Mouse (Mus musculus): ENCODE data around the gene Baz2b. TPM values are rescaled to one million over a fixed set of nuclear protein-coding genes. Genes with fewer than 3 reads are reported as not detected.

Baz2b gene
- 100 to 1,000 TPM; 411 to 897 (median 475) TPM for total RNA-seq (2018; cell fraction: chromatin; rRNA removed)
- total RNA-seq (2018; cell fraction: cytosol; rRNA removed) = 10 to 100 TPM; 36.5 to 69.0 (median 50.0) TPM
- total RNA-seq (2018; cell fraction: nucleus; rRNA removed) = 100 to 1,000 TPM; 161 to 515 (median 250) TPM
- polyA plus RNA-seq (2018) = 22.8 to 37.7 TPM (median 32.3 TPM) in 3 replicates

DNA sequence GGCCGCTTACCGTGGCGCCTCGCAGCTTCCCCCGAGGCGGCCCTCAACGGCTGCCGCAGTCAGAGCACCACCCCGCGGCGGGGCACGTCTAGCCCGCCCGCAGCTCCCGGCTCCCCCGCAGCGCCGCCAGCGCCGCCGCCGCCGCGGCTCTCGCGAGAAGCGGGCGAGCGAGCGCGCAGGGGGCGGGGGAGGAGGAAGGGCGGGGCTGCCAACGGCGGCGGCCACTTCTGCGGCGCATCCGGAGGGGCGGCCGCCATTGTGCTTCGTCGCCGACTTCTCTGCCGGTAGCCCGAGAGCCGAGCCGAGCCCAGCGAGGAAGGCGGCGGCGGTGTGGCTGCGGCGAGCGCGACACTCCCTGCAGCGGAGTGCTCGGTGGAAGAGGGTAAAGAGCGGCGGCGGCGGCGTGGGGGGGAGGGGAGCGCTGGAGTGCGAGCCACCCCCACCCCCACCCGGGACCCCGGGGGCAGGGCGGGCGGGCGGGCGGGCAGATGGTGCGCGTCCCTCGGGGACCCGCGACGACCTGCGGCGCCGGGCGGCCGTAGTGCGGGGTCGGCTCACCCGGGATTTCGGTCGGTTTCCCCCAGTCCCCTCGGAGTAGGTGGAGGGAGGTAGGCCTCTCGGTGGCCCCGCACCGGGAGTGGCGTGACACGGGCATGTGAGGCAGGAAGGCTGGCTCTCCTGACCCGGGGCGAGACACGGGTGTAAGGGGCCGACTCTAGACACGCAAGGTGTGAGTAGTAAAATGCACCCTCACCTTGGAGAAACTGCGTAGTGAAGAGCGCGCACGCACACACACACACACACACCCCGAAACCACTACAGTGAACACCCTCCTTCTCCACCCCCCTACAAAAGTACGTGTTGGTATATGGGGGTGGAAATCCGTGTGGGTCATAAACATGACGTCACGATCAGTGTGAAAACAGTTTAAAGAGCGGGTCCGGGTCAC, at the start of gene Baz2b, which contains the start of gene March7:
Gene Baz2b, minus strand, starts transcription at position 137 of the 949 bp plus-strand sequence.
Gene March7, plus strand, starts transcription at position 185 of the 949 bp plus-strand sequence.
- WGBS (ENCODE audit: missing documents) = under 1% methylated on average over 82 of the region's 109 CpGs
- peak within 1 kb of the TSS; percentile 83 for H3K4me3 ChIP-seq (ENCODE audit: inconsistent target)
- peak within 1 kb of the TSS; percentile 67 for H3K27ac ChIP-seq
- H3K79me2 ChIP-seq (ENCODE audit: inconsistent target) = peaks cover 65% of the 10 kb centered on the region
- no peaks in the 10 kb centered on the region for H3K36me3 ChIP-seq (ENCODE audit: inconsistent target)

GRCm38 (mm10) chr2:60259186-60259585, 49.5 kb upstream of the Baz2b start:
- Histone ChIP-seq H3K27ac (no peak overlapping the region), H3K36me3 (ENCODE audit: inconsistent target) (peaks cover 3% of the 10 kb centered on the region; the same call in 1 of the 2 replicates), H3K79me2 (ENCODE audit: inconsistent target) (no peaks in the 10 kb centered on the region), H3K4me3 (ENCODE audit: inconsistent target) (no peak overlapping the region)
- WGBS (ENCODE audit: missing documents) = 92% methylated on average over 5 of the region's 5 CpGs

- Histone ChIP-seq H3K27ac (no peak overlapping the region), H3K36me3 (ENCODE audit: inconsistent target) (peaks cover 10% of the 10 kb centered on the region; the same call in 1 of the 2 replicates), H3K79me2 (ENCODE audit: inconsistent target) (no peaks in the 10 kb centered on the region), H3K4me3 (ENCODE audit: inconsistent target) (no peak overlapping the region)
- 71% methylated on average over 1 of the region's 2 CpGs for WGBS (ENCODE audit: missing documents)
These were observed 47.1 kb upstream of the Baz2b start for GRCm38 (mm10) chr2:60256751-60257150.

DNA sequence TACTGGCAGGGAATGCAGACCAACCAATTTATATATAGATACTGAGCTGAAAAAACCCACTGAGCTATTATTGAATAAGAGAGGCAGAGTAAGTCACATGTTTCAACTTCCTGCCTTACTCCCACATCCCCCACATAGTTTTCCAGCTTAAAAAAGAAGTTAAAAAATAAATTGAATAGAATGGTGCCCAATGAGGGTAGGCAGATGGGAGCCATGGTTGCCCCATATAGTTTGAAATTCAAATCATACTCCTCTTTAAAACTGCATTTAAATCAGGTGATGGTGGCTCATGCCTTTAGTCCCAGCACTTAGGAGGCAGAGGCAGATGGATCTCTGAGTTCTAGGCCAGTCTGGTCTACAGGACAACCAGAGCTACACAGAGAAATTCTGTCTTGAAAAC, 43.9 kb upstream of the Baz2b start:
- no peak overlapping the region for H3K27ac ChIP-seq
- no peak overlapping the region for H3K4me3 ChIP-seq (ENCODE audit: inconsistent target)
- no peaks in the 10 kb centered on the region for H3K79me2 ChIP-seq (ENCODE audit: inconsistent target)
- H3K36me3 ChIP-seq (ENCODE audit: inconsistent target) = peaks cover 24% of the 10 kb centered on the region; the same call in 1 of the 2 replicates

GRCm38 (mm10) chr2:60252782-60253181, 43.1 kb upstream of the Baz2b start:
- no peak overlapping the region for H3K27ac ChIP-seq
- peaks cover 24% of the 10 kb centered on the region; the same call in 1 of the 2 replicates for H3K36me3 ChIP-seq (ENCODE audit: inconsistent target)
- H3K79me2 ChIP-seq (ENCODE audit: inconsistent target) = no peaks in the 10 kb centered on the region
- WGBS (ENCODE audit: missing documents) = 95% methylated on average over 4 of the region's 4 CpGs
- no peak overlapping the region for H3K4me3 ChIP-seq (ENCODE audit: inconsistent target)

DNA sequence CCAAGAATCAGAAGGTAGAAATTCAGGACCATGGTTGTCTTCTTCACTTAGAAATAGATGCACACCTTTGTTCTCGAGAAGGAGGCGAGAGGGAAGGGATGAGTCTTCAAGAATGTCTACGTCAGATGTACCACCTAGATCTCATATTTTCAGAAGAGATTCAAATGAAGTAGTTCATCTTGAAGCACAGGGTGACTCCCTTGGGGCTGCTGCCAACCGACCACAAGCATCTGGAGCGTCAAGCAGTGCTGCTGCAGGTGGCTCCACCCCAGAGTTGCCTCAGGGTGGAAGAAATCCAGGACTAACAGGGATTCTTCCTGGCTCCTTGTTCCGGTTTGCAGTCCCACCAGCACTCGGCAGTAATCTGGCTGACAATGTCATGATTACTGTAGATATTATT, 24.9 kb upstream of the Baz2b start:
- 93% methylated on average over 7 of the region's 7 CpGs for WGBS (ENCODE audit: missing documents)
- Histone ChIP-seq H3K79me2 (ENCODE audit: inconsistent target) (peaks cover 59% of the 10 kb centered on the region), H3K36me3 (ENCODE audit: inconsistent target) (peaks cover 92% of the 10 kb centered on the region), H3K27ac (no peak overlapping the region), H3K4me3 (ENCODE audit: inconsistent target) (no peak overlapping the region)

DNA sequence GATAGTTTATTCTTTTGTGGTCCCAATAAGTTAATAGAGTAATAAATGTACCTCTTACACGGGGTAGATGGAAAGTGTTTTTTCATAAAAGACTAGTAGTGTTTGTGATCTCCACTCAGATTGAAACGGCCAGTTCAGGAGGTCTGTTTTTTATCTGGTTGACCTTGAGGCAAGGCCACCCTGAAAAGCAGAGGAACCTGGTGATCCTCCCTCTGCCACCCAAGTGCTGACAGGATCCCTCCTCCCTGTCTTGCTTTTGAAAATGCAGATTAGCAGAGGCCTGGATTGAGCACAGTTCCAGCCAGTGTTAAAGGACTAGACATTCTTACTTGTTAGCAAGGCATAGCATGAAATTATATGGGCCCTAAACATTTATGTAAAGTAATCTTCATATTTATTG, 23.5 kb upstream of the Baz2b start:
- WGBS (ENCODE audit: missing documents) = 86% methylated on average over 2 of the region's 2 CpGs
- no peak overlapping the region for H3K27ac ChIP-seq
- peaks cover 82% of the 10 kb centered on the region for H3K36me3 ChIP-seq (ENCODE audit: inconsistent target)
- H3K79me2 ChIP-seq (ENCODE audit: inconsistent target) = peaks cover 72% of the 10 kb centered on the region
- no peak overlapping the region for H3K4me3 ChIP-seq (ENCODE audit: inconsistent target)

GRCm38 (mm10) chr2:60230361-60230760, 20.7 kb upstream of the Baz2b start:
- WGBS (ENCODE audit: missing documents) = 84% methylated on average over 2 of the region's 2 CpGs
- peaks cover 54% of the 10 kb centered on the region for H3K36me3 ChIP-seq (ENCODE audit: inconsistent target)
- H3K79me2 ChIP-seq (ENCODE audit: inconsistent target) = peaks cover 96% of the 10 kb centered on the region
- H3K27ac ChIP-seq = no peak overlapping the region
- no peak overlapping the region for H3K4me3 ChIP-seq (ENCODE audit: inconsistent target)

DNA sequence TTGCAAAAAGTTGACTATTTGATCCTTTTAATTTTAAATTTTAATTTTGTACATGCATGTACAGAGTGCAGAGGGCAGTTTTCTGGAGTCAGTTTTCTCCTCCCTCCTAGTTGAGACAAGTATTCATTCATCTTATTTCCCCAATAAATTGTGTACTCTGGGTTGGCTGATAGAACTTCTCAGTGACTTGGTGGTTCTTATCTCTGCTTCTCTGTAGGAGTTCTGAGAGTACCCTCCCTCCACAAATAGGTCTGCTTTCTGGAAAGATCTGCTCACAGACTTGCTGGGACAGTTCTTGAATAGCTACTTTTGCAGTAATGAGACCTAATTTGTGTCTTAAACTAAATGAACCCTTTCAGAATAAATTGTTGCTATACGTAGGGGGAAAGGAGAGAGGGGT, 18.8 kb upstream of the Baz2b start:
- peaks cover 37% of the 10 kb centered on the region; the same call in 1 of the 2 replicates for H3K36me3 ChIP-seq (ENCODE audit: inconsistent target)
- 100% methylated on average over 1 of the region's 1 CpGs for WGBS (ENCODE audit: missing documents)
- H3K4me3 ChIP-seq (ENCODE audit: inconsistent target) = no peak overlapping the region
- no peak overlapping the region for H3K27ac ChIP-seq
- H3K79me2 ChIP-seq (ENCODE audit: inconsistent target) = peaks cover 100% of the 10 kb centered on the region

GRCm38 (mm10) chr2:60223489-60223888, 13.8 kb upstream of the Baz2b start:
- no peaks in the 10 kb centered on the region for H3K36me3 ChIP-seq (ENCODE audit: inconsistent target)
- no peak overlapping the region for H3K27ac ChIP-seq
- 33% methylated on average over 1 of the region's 1 CpGs for WGBS (ENCODE audit: missing documents)
- no peak overlapping the region for H3K4me3 ChIP-seq (ENCODE audit: inconsistent target)
- H3K79me2 ChIP-seq (ENCODE audit: inconsistent target) = peaks cover 100% of the 10 kb centered on the region

DNA sequence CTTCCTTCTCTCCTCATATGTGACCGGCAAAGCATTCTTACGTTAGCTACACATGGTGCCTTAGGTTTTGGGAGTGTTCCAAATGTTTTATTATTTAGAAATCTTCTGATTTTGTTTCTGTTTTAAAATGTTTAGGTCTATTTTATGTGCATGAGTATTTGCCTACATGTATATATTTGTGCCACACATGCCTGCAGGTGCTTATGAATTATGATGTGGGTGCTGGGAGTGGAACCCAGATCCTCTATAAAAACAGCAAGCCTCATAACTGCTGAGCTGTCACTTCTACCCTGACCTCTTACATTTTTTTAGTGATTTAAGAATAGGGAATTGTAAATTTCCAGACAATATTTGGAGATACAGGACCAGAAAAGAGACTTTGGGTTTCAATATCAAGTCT, 12.3 kb upstream of the Baz2b start:
- Histone ChIP-seq H3K79me2 (ENCODE audit: inconsistent target) (peaks cover 100% of the 10 kb centered on the region), H3K4me3 (ENCODE audit: inconsistent target) (no peak overlapping the region), H3K27ac (no peak overlapping the region), H3K36me3 (ENCODE audit: inconsistent target) (no peaks in the 10 kb centered on the region)
- WGBS (ENCODE audit: missing documents) = 95% methylated on average over 2 of the region's 2 CpGs

GRCm38 (mm10) chr2:60221236-60221635, 11.6 kb upstream of the Baz2b start:
- 94% methylated on average over 6 of the region's 6 CpGs for WGBS (ENCODE audit: missing documents)
- Histone ChIP-seq H3K36me3 (ENCODE audit: inconsistent target) (no peaks in the 10 kb centered on the region), H3K4me3 (ENCODE audit: inconsistent target) (no peak overlapping the region), H3K27ac (no peak overlapping the region), H3K79me2 (ENCODE audit: inconsistent target) (peaks cover 100% of the 10 kb centered on the region)

DNA sequence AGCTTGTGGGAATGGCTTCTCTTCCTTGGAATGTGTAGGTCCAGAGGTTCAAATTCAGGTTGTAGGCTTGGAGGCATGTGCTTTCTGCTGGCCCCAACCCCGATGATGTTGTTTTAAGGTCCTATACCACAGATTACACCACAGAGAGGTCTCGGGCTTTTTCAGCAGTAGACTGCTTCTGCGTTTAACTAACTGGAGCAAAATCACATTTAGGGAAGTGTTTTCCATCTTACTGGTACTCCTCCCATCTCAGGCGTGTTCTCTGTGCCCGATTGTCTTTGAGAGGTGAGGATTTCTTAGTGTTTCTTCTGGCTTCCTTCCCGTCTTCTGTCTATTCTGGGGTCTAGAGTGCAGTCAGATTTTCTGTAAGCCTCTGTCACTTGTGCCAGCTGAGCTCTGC, 8.0 kb upstream of the Baz2b start:
- Histone ChIP-seq H3K36me3 (ENCODE audit: inconsistent target) (no peaks in the 10 kb centered on the region), H3K4me3 (ENCODE audit: inconsistent target) (no peak overlapping the region), H3K79me2 (ENCODE audit: inconsistent target) (peaks cover 100% of the 10 kb centered on the region), H3K27ac (no peak overlapping the region)
- WGBS (ENCODE audit: missing documents) = 34% methylated on average over 6 of the region's 6 CpGs

DNA sequence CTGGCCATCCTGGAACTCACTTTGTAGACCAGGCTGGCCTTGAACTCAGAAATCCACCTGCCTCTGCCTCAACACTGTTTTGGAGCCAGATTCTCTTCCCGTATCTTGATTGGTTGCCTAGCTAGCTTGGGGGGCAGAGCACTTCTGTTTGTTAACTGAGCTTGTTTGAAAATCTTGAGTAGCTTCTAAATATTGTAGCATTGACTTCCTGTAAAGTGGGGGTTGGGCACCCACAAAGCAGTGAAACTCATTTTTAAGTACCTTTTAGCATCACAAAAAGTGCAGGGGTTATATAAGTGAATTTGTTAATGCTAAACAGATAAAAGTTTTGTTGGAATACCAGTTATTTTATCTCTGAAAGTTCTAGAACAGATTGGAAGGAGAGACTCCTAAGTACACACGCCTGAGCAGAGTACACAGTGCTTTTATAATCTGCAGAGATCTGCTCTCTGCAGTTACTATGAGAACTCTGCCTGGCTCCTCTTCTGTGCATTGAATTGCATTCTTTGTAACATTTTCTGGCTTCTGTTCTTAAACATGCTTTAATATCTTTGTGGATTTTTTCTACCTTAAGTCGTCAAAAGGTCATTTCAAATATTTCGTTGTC, 7.0 kb upstream of the Baz2b start:
- Histone ChIP-seq H3K79me2 (ENCODE audit: inconsistent target) (peaks cover 100% of the 10 kb centered on the region), H3K36me3 (ENCODE audit: inconsistent target) (no peaks in the 10 kb centered on the region), H3K4me3 (ENCODE audit: inconsistent target) (no peak overlapping the region), H3K27ac (no peak overlapping the region)
- 86% methylated on average over 4 of the region's 4 CpGs for WGBS (ENCODE audit: missing documents)

DNA sequence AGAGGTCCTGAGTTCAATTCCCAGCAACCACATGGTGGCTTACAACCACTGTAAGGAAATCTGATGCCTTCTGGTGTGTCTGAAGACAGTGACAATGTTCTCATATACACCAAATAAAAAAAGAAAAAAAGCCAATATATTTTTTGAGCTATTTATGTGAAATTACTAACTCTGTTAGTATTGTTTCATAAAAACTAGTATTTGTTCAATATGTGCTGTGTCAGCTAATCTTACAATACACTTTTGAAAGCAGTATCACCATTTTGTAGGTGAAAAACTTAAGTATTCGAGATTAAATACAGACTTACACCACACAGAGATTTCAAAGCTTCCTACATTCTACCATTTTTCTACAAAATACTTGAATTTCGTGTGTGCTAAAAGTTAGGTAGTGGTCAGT, 5.0 kb upstream of the Baz2b start:
- Histone ChIP-seq H3K79me2 (ENCODE audit: inconsistent target) (peaks cover 97% of the 10 kb centered on the region), H3K36me3 (ENCODE audit: inconsistent target) (no peaks in the 10 kb centered on the region), H3K4me3 (ENCODE audit: inconsistent target) (no peak overlapping the region), H3K27ac (no peak overlapping the region)
- 94% methylated on average over 2 of the region's 2 CpGs for WGBS (ENCODE audit: missing documents)
